Mouse (Mus musculus): Measurements from ENCODE around the gene Pitpnc1. TPM values are rescaled to one million over a fixed set of nuclear protein-coding genes. Genes with fewer than 3 reads are reported as not detected.

Gene Pitpnc1
- polyA plus RNA-seq, 1 experiment from 2014 or later: 35.2 TPM

- H3K36me3 ChIP-seq: no peaks in the 10 kb centered on the region
- H3K4me2 ChIP-seq: no peak overlapping the region
- 90% methylated on average over 7 of the region's 7 CpGs for WGBS
- no peak overlapping the region for H3K9ac ChIP-seq
- ATAC-seq (ENCODE audit: low FRiP score): no peak
- H3K9me3 ChIP-seq: no peaks in the 10 kb centered on the region
- no peak overlapping the region for H3K27ac ChIP-seq
- H3K4me3 ChIP-seq: no peak overlapping the region
- no peaks in the 10 kb centered on the region for H3K27me3 ChIP-seq
- peaks cover 36% of the 10 kb centered on the region for H3K4me1 ChIP-seq (replicated peaks)
Measured at GRCm38 (mm10) chr11:107393154-107393827, 77.2 kb downstream of the Pitpnc1 start.

- no peak overlapping the region for H3K4me2 ChIP-seq
- no peak overlapping the region for H3K4me3 ChIP-seq
- no peak overlapping the region; the same call in 1 of the 2 replicates for H3K27ac ChIP-seq
- WGBS: 31% methylated on average over 2 of the region's 2 CpGs
- no peaks in the 10 kb centered on the region for H3K9me3 ChIP-seq
- H3K36me3 ChIP-seq: no peaks in the 10 kb centered on the region
- H3K4me1 ChIP-seq (replicated peaks): peaks cover 25% of the 10 kb centered on the region
- H3K27me3 ChIP-seq: no peaks in the 10 kb centered on the region
- no peak for ATAC-seq (ENCODE audit: low FRiP score)
- no peak overlapping the region for H3K9ac ChIP-seq
Measured at GRCm38 (mm10) chr11:107390540-107390939, 80.0 kb downstream of the Pitpnc1 start.

DNA sequence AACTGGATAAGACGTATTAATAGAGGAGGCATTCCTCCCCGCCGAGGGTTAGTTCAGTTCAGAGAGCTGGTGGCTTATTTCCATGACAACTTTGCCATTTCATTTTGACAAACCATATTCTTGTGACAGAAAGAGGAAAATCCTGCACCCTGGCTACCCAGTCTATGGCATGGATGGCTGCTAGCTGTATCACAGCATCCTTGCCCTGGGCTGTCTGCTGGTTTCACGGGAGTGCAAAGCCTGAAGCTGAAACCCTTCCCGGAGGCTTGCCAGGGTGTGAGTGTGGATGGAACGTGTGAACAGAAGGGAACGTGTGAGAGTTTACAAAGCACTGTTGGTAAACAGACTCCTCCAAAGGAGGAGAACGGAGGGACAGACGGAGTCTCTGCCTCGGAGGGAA lies 80.5 kb downstream of the Pitpnc1 start:
- no peak overlapping the region for H3K9ac ChIP-seq
- H3K4me1 ChIP-seq (replicated peaks): peaks cover 25% of the 10 kb centered on the region
- WGBS: 59% methylated on average over 10 of the region's 10 CpGs
- H3K4me3 ChIP-seq: no peak overlapping the region
- no peaks in the 10 kb centered on the region for H3K27me3 ChIP-seq
- peak overlapping the region; percentile 13; the same call in 1 of the 2 replicates for H3K27ac ChIP-seq
- no peaks in the 10 kb centered on the region for H3K9me3 ChIP-seq
- no peak for ATAC-seq (ENCODE audit: low FRiP score)
- H3K4me2 ChIP-seq: no peak overlapping the region
- no peaks in the 10 kb centered on the region for H3K36me3 ChIP-seq

DNA sequence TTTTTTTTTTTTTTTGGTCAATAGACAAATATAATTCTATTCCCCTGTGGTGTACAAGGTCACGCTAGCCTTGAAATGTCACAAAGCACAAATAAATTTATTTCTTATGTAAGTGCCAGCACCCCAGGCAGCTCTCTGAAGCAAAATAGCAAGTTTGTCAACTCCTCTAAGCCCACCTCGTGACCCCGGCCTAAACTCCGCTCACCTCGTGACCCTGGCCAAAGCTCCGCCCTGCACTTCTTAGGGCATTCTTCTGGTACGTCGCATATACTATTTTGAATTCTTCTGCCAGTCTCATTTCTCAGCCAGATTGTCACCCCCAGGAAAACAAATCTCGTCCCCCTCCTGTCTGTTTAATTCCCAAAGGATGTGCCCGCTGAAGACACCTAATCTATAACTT lies 84.0 kb downstream of the Pitpnc1 start:
- Histone ChIP-seq H3K4me2 (no peak overlapping the region), H3K4me1 (replicated peaks) (peaks cover 26% of the 10 kb centered on the region), H3K9ac (no peak overlapping the region), H3K9me3 (no peaks in the 10 kb centered on the region), H3K27me3 (no peaks in the 10 kb centered on the region), H3K36me3 (no peaks in the 10 kb centered on the region), H3K4me3 (no peak overlapping the region), H3K27ac (no peak overlapping the region)
- 78% methylated on average over 10 of the region's 10 CpGs for WGBS
- no peak for ATAC-seq (ENCODE audit: low FRiP score)

DNA sequence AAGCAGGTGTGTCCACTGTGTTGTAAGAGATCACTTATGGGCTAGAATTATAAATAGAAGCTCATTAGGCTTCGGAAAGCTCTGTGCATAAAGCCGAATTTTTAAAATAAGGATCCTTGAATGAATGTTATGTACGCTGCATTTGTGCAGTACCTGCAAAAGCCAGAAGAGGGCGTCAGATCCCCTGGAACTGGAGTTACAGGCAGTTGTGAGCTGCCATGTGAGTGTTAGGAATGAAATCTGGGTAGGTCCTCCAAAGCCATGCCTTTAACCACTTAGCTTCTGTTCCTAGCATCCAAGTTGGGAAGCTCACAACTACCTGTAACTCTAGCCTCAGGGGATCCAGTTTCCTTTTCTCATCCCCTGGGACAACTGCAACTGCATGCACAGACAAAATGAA lies 85.2 kb downstream of the Pitpnc1 start:
- H3K4me2 ChIP-seq: no peak overlapping the region
- H3K9me3 ChIP-seq: no peaks in the 10 kb centered on the region
- no peak overlapping the region for H3K27ac ChIP-seq
- 64% methylated on average over 4 of the region's 4 CpGs for WGBS
- no peaks in the 10 kb centered on the region for H3K36me3 ChIP-seq
- H3K9ac ChIP-seq: no peak overlapping the region
- no peak for ATAC-seq (ENCODE audit: low FRiP score)
- H3K4me3 ChIP-seq: no peak overlapping the region
- no peaks in the 10 kb centered on the region for H3K27me3 ChIP-seq
- H3K4me1 ChIP-seq (replicated peaks): peaks cover 19% of the 10 kb centered on the region

DNA sequence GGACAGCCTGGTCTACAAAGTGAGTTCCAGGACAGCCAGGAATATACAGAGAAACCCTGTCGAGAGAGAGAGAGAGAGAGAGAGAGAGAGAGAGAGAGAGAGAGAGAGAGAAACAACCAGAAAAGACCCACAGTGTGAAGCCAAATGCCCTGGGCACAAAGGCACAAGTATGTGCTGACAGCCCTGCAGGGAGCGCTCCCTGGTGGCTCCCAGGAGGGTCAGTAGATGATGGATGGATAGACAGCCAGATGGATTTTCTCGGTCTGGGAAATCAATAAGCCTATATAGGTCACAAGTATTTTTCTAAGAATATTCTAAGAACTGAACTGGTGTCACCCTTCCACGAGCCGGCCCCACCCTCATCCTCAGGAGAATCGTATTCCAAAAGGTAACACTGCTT lies 86.5 kb downstream of the Pitpnc1 start:
- H3K27me3 ChIP-seq: no peaks in the 10 kb centered on the region
- 0 out of 2 replicates have a peak, but pooled peaks cover 4% of the 10 kb centered on the region for H3K9me3 ChIP-seq
- H3K36me3 ChIP-seq: no peaks in the 10 kb centered on the region
- no peak for ATAC-seq (ENCODE audit: low FRiP score)
- H3K9ac ChIP-seq: no peak overlapping the region
- WGBS: 72% methylated on average over 6 of the region's 6 CpGs
- H3K4me2 ChIP-seq: no peak overlapping the region
- H3K4me3 ChIP-seq: no peak overlapping the region
- H3K4me1 ChIP-seq (replicated peaks): peaks cover 10% of the 10 kb centered on the region; the same call in 1 of the 2 replicates
- no peak overlapping the region for H3K27ac ChIP-seq

DNA sequence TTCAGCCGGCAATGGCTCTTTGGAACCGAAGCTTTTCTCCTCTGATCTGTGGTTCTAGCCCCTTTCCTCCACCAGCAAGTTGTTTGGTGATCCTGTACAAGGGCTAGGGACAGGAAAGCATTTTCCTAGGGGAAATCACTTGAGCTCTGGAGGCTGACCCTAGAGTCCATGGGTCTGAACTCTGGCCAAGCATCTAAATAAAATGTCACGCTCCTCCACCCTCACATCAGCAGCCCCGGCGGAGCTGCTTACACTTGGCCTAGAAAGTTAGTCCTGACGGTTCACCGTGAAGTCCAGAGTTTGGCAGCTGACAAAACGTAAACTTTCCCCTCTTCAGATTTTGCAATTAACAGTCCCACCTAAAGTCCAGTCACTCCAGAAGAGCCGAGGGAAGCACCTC lies 90.5 kb downstream of the Pitpnc1 start:
- no peak for ATAC-seq (ENCODE audit: low FRiP score)
- 0 out of 2 replicates have a peak, but pooled peaks cover 4% of the 10 kb centered on the region for H3K9me3 ChIP-seq

GRCm38 (mm10) chr11:107379089-107379845 lies 91.2 kb downstream of the Pitpnc1 start:
- no peak overlapping the region for H3K4me3 ChIP-seq
- H3K9me3 ChIP-seq: 0 out of 2 replicates have a peak, but pooled peaks cover 4% of the 10 kb centered on the region
- no peak overlapping the region for H3K27ac ChIP-seq
- no peak overlapping the region for H3K4me2 ChIP-seq
- no peak overlapping the region for H3K9ac ChIP-seq
- no peaks in the 10 kb centered on the region for H3K36me3 ChIP-seq
- no peak for ATAC-seq (ENCODE audit: low FRiP score)
- H3K4me1 ChIP-seq (replicated peaks): peaks cover 27% of the 10 kb centered on the region
- H3K27me3 ChIP-seq: no peaks in the 10 kb centered on the region
- WGBS: 92% methylated on average over 22 of the region's 22 CpGs

More for the DNA sequence above, 90.5 kb downstream of the Pitpnc1 start:
- H3K4me3 ChIP-seq: no peak overlapping the region
- no peaks in the 10 kb centered on the region for H3K36me3 ChIP-seq
- no peak overlapping the region for H3K4me2 ChIP-seq
- 80% methylated on average over 9 of the region's 9 CpGs for WGBS
- H3K9ac ChIP-seq: no peak overlapping the region
- no peak overlapping the region for H3K27ac ChIP-seq
- peaks cover 27% of the 10 kb centered on the region for H3K4me1 ChIP-seq (replicated peaks)
- H3K27me3 ChIP-seq: no peaks in the 10 kb centered on the region

- Histone ChIP-seq H3K4me2 (no peak overlapping the region), H3K4me3 (no peak overlapping the region), H3K9ac (no peak overlapping the region), H3K9me3 (0 out of 2 replicates have a peak, but pooled peaks cover 4% of the 10 kb centered on the region), H3K27ac (no peak overlapping the region), H3K4me1 (replicated peaks) (peaks cover 28% of the 10 kb centered on the region), H3K36me3 (no peaks in the 10 kb centered on the region), H3K27me3 (no peaks in the 10 kb centered on the region)
- no peak for ATAC-seq (ENCODE audit: low FRiP score)
- WGBS: 100% methylated on average over 6 of the region's 6 CpGs
Measured at GRCm38 (mm10) chr11:107377326-107377725, 93.2 kb downstream of the Pitpnc1 start.

GRCm38 (mm10) chr11:107376272-107376671 lies 94.2 kb downstream of the Pitpnc1 start:
- Histone ChIP-seq H3K4me1 (replicated peaks) (peaks cover 29% of the 10 kb centered on the region), H3K27me3 (no peaks in the 10 kb centered on the region), H3K4me2 (no peak overlapping the region), H3K36me3 (no peaks in the 10 kb centered on the region), H3K27ac (peak overlapping the region; percentile 78), H3K4me3 (no peak overlapping the region), H3K9me3 (0 out of 2 replicates have a peak, but pooled peaks cover 4% of the 10 kb centered on the region), H3K9ac (no peak overlapping the region)
- no peak for ATAC-seq (ENCODE audit: low FRiP score)
- WGBS: 46% methylated on average over 12 of the region's 12 CpGs

DNA sequence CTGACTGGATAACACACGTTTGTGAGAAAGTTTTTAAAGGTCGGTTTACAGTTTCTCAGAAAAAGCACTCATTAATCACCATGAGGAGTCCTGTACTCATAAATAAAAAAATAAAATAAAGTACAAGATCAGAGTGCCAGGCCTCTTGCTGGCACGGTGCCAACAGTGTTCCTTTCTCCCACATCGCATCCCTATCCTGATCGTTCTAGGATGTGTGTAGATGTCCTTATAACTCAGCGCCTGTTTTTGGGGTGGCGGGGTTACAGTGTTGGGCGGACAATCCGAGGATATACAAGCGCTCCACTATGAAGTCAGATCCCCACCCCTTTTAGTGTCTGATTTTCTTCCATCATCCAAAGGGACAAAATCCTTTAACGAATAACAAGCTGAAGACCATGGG lies 94.7 kb downstream of the Pitpnc1 start:
- H3K4me3 ChIP-seq: no peak overlapping the region
- peaks cover 33% of the 10 kb centered on the region for H3K4me1 ChIP-seq (replicated peaks)
- no peak overlapping the region for H3K9ac ChIP-seq
- 89% methylated on average over 11 of the region's 11 CpGs for WGBS
- H3K9me3 ChIP-seq: 0 out of 2 replicates have a peak, but pooled peaks cover 4% of the 10 kb centered on the region
- H3K27ac ChIP-seq: peak overlapping the region; percentile 78; the same call in 1 of the 2 replicates
- ATAC-seq (ENCODE audit: low FRiP score): no peak
- no peaks in the 10 kb centered on the region for H3K27me3 ChIP-seq
- no peak overlapping the region for H3K4me2 ChIP-seq
- no peaks in the 10 kb centered on the region for H3K36me3 ChIP-seq

GRCm38 (mm10) chr11:107373569-107373968 lies 96.9 kb downstream of the Pitpnc1 start:
- Histone ChIP-seq H3K9me3 (no peaks in the 10 kb centered on the region), H3K4me3 (no peak overlapping the region), H3K27me3 (no peaks in the 10 kb centered on the region), H3K9ac (no peak overlapping the region), H3K4me1 (replicated peaks) (peaks cover 34% of the 10 kb centered on the region), H3K4me2 (no peak overlapping the region), H3K27ac (no peak overlapping the region), H3K36me3 (no peaks in the 10 kb centered on the region)
- 95% methylated on average over 6 of the region's 6 CpGs for WGBS
- ATAC-seq (ENCODE audit: low FRiP score): no peak
